ENCODE assay signal across 10 mouse cellular contexts in the genomic region with DNA sequence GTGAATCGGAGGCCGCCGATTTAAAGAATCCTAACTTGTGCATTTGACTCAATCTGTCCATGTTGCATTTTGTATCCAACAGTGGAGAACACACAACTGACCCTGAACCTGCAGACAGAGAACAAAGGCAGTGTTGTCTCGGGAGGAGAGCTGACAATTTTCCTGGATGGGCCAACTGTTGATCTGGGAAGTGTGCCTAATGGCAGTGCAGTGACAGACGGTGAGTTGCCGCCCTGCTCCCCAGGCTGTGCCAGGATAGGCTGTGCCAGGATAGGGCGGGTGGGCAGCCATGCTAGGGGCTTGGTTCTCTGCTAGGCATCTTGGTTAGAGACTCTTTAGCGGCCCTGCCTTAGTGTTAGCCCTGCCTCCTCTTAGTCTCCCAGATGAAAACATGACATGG. TPM values are rescaled to one million over a fixed set of nuclear protein-coding genes. Genes with fewer than 3 reads are reported as not detected.
DNase-seq lines count a peak whose midpoint lies in the region; ATAC-seq and TF ChIP-seq lines count a peak whose summit lies in the region.
"Had no signal": no experiment of that assay in that cellular context is flagged by ENCODE, and none has a peak within 500 bp of the region (broad histone marks: within the 10 kb centered on the region; RNA-seq: fewer than 3 reads in every experiment).

No protein-coding gene starts in this region.

- intact Hi-C loops in gastrocnemius, postnatal 14 days (cut with DNase I; ENCODE audit: low total_unique reads): no loop called here
- intact Hi-C loops in gastrocnemius, adult 2 months (cut with DNase I): no loop called here

- H3K27ac ChIP-seq in gastrocnemius, adult 2 months: no peak overlapping the region
- no peak overlapping the region for H3K27ac ChIP-seq in kidney, embryonic 14.5 days (ENCODE audit: low read depth, low read length)

- 0 out of 2 replicates have a peak, but pooled peaks cover 4% of the 10 kb centered on the region for H3K36me3 ChIP-seq in kidney, embryonic 14.5 days (ENCODE audit: control insufficient read depth, insufficient read depth, low read length)

- H3K4me1 ChIP-seq in kidney, embryonic 14.5 days (ENCODE audit: control insufficient read depth, insufficient read depth, low read length): no peaks in the 10 kb centered on the region

- WGBS in kidney, embryonic 14.5 days: 96% methylated on average over 8 of the region's 8 CpGs

- no peak overlapping the region for H3K4me3 ChIP-seq in gastrocnemius, adult 2 months
- H3K4me3 ChIP-seq in kidney, embryonic 14.5 days (ENCODE audit: low read length): no peak overlapping the region

- TF ChIP-seq CTCF in gastrocnemius, adult 2 months (IDR thresholded peaks at IDR 0.05): no peak

- H3K27me3 ChIP-seq in kidney, embryonic 14.5 days (ENCODE audit: control insufficient read depth, insufficient read depth, low read length): no peaks in the 10 kb centered on the region

- no peak overlapping the region for H3K4me2 ChIP-seq in kidney, embryonic 14.5 days (replicated peaks; ENCODE audit: low read depth, low read length)

- DNase-seq in gastrocnemius, postnatal 14 days: peak; percentile 15
- no peak for DNase-seq in gastrocnemius, adult 2 months
- DNase-seq in right cerebral cortex, postnatal 4 days: peak; percentile 32
- DNase-seq in right cerebral cortex, adult 2 months (ENCODE audit: low spot score in 2 of 2): no peak
- peak; percentile 61 to 72 for DNase-seq in layer of hippocampus, adult 8-10 months (ENCODE audit: low spot score in 2 of 2)
- no peak for DNase-seq in kidney, postnatal 4 days
- no peak for DNase-seq in thymus, postnatal 4 days
- DNase-seq: kidney, adult 8-10 months; liver, postnatal 0 days had no signal

- H3K9ac ChIP-seq in kidney, embryonic 14.5 days (ENCODE audit: low read depth, low read length): no peak overlapping the region
- H3K9ac ChIP-seq: liver, postnatal 0 days had no signal

- H3K9me3 ChIP-seq in kidney, embryonic 14.5 days (ENCODE audit: control insufficient read depth, low read length): no peaks in the 10 kb centered on the region

- ATAC-seq in kidney, embryonic 14.5 days (ENCODE audit: low FRiP score, low TSS enrichment): no peak
- ATAC-seq: liver, postnatal 0 days had no signal

RNA-seq across cellular contexts. Expression of gene Wwp2, which starts 47.1 kb away (rescaled TPM):
- total RNA-seq in gastrocnemius, postnatal 14 days (2021): 10 to 100 TPM; 13.1 to 13.9 TPM
- 10 to 100 TPM; 15.0 to 16.9 TPM for total RNA-seq in gastrocnemius, adult 2 months (2021)
- 10 to 100 TPM; 35.1 to 43.2 (median 41.4) TPM for total RNA-seq in layer of hippocampus, adult 8-10 months (2022)
- 34.8 and 43.7 TPM in 2 replicates for polyA plus RNA-seq in kidney, embryonic 14.5 days (2014; fragmentation: Nextera tagmentation; extraction: Ambion mirVana)

RNA-seq across cellular contexts. Expression of gene Nob1, which starts 58.4 kb away (rescaled TPM):
- total RNA-seq in gastrocnemius, postnatal 14 days (2021): 10 to 100 TPM; 17.4 to 18.6 TPM
- total RNA-seq in gastrocnemius, adult 2 months (2021): 10 to 100 TPM; 25.5 to 26.1 TPM
- 10 to 100 TPM; 39.1 to 46.4 (median 40.8) TPM for total RNA-seq in layer of hippocampus, adult 8-10 months (2022)
- polyA plus RNA-seq in kidney, embryonic 14.5 days (2014; fragmentation: Nextera tagmentation; extraction: Ambion mirVana): 84.5 and 85.3 TPM in 2 replicates

Comparison
In these comparisons a context has a peak if more than half of its experiments do, and no peak if none do; other contexts are left out.
1. DNase-seq: peak in gastrocnemius, postnatal 14 days (single experiment), right cerebral cortex, postnatal 4 days (single experiment) and layer of hippocampus, adult 8-10 months (2 of 2); none in gastrocnemius, adult 2 months (single experiment), right cerebral cortex, adult 2 months (0 of 2), kidney, postnatal 4 days (0 of 2) and thymus, postnatal 4 days (single experiment).